Mouse (Mus musculus) B cell, adult 2 months (primary cell): ENCODE results near the gene Pex6.
A peak's percentile ranks its signal among the peaks of the same experiment; 100 is the strongest.
"Not testable (repeated sequence)": the region's sequence is repeated elsewhere in the genome, so short reads cannot be mapped to it uniquely, and the experiment has no call there.

Source experiments
- DNase-seq, 2 experiments: peaks; one replicate each; pipeline ENCODE4 v3.0.0; 2022

Pex6 gene

DNA sequence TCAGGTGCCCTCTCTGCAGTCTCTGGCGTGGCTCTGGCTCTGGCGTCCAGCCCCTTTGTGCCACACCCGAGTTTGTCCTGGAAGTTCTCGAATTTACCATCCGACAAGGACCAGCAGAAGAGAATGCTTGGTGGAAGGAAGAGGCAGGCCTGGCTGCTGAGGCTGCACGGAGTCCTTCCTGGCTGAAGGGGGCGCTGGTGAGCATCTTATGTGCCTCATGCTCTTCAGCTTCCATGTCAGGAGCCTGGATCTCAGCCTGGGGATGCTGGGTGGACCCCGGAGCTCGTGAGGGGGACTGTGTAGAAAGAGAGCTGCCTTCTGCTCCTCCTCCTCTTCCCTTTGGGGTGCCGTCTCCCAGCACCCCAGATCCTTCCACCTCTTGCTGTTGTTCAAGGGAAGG is 24.9 kb downstream of the Pex6 start:
- peak; percentile 73 to 74 for DNase-seq

DNA sequence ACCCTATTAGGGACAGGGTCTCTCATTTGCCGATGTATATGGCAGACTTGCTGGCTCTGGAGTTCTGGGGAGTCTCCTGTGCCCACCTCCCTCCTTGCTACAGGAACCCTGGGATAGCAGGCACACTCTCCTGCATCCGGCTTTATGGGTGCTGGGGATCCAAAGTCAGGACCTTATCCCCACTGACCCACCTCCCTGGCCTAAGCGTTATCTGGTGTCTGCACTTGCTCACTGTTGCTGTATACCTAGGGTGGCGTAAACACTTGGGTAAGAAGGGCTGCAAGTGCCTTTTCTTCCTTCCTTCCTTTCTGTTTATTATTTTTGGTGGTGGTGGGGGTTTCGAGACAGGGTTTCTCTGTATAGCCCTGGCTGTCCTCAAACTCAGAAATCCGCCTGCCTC is 30.0 kb downstream of the Pex6 start:
- DNase-seq: no peak

DNA sequence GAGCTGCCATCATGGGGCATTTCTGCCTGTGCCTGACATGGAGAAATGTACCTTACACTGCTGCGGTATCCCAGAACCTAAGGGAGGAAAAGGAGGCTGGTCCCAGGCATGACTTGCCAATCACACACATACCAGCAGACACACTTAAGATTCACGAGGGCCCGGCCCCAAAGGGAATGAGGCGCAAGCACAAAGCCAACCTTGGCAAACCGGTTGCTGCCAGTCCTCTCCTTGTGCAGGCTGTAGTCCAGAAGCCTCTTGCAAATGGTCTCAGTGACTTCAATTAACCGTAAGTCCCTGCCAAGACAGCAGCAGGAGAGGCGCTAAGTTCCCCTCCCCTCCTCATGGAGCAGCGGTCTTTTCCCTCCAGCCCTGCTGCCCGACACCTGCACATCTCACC is 31.7 kb downstream of the Pex6 start:
- no peak for DNase-seq

DNA sequence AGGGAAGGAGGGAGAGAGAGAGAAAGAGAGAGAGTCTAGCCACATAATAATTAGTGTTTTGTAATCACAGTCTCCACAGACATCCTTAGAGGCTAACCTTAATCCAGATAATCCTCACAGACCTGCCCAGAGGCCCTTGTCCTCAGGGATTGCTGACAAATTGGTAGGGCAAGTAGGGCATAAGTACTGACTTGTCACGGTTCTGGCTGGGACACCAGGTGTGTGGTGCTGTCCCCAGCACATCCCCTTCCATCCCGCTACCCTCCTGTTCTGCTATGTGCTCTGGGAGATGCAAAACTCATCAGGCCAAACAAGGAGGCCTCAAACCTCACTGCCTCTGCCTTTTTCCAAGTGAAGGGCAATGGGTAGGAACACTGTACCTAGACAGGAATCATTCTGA is 34.2 kb downstream of the Pex6 start:
- no peak for DNase-seq

DNA sequence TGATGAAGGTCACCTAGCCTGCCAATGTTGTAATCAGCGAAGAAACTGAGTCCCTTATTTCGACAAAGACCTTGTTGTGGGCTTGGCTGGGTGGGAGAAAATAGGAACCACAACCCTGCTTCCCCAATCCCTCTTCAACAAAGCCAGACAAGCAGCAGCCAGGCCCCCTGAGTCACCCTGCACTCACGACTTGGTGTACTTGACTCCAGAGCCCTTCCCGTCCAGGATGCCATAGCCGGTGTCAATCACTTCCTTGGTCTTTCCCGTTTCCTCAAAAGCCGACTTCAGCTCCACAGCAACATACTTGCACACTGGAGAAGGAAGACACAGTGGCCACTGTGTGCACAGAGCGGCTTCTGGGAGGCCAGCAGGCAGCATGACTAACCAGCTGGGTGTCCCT is 36.0 kb downstream of the Pex6 start:
- no peak for DNase-seq

DNA sequence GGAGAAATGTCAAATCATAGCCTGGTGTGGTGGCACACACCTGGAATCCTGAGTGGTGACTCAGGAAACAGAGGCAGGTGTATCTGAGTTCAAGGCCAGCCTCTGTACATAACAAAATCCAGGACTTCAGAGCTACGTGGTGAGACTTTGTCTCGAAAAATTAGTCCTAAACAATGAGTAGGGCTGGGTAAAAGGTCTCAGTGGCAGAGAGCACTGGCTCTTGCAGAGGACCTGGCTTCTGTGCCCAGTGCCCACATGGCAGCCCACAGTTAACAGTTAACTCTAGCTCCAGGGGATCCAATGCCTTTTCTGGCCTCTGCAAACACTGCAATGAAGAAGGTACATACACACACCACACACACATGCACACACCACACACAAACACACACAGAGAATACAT is 36.5 kb downstream of the Pex6 start:
- no peak for DNase-seq

DNA sequence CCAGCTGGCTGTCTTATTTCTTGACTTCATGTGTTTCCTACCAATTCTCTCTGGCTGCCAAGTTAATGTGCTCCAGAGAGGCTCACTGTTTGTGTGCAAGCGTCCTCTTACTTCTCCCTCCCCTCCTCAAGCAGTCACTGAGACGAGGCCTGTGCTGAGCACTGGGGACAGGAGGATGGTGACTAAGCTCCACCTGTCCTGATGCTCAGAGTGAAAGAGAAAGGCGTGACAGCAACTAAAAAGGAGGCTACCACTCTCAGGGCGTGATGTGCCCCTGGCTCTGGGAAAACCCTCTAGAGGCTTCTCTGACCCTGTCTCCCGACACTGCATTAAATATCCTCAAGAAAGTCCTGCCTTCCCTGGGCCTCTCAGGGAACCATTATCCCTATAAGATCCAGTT is 38.0 kb downstream of the Pex6 start:
- DNase-seq: no peak

DNA sequence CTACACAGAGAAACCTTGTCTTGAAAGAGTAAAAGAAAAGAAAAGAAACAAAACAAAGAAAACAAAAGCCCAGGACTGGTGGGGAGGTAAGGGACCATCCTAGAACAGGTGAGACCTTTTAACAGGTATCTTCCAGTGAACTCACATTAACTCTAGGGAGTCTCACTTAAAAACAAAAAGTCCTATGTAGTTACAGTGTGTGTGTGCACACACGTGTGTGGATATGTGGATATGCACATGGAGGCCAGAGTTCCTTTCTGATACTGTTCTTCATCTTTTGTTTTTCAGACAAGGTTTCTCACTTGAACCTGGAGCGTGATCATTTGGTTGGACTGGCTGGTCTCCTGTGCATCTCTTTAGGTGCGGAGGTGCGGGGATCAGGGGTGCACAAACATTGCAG is 39.3 kb downstream of the Pex6 start:
- DNase-seq: no peak

DNA sequence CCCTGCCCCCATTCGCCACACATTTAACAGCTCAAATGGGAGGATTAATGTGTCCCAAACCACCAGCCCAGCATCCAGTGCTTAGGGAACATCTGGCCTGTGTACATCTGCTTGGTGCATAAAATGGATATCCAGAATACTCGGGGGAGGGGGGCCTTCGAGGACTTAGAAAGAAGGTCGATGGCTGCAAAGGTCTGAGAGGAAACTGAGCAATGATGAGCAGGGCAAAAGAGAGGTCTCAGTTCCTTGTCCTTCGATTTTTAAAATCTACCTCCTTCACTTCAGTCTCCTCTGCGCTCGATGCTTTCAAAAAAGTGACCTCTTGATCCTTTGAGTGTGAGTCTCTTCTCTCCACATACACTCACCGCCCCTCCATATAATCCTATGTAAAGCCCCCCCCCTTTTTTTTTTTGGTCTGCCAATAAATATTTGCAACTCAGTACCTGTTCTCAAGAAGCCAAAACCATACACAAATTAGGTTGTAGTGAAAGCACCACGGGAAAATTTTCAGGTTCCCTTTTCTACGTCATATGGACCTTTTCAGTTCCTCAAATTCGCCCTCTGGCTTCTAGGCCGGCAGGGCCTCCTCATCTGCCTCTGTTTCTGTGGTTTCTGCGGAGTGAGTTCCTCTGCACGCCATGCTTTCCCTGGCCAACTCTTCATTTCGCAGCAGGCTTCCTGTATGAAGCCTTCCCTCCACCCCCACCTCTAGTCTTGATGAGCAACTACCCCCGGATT is 40.0 kb downstream of the Pex6 start:
- peak; percentile 50 to 88 for DNase-seq

DNA sequence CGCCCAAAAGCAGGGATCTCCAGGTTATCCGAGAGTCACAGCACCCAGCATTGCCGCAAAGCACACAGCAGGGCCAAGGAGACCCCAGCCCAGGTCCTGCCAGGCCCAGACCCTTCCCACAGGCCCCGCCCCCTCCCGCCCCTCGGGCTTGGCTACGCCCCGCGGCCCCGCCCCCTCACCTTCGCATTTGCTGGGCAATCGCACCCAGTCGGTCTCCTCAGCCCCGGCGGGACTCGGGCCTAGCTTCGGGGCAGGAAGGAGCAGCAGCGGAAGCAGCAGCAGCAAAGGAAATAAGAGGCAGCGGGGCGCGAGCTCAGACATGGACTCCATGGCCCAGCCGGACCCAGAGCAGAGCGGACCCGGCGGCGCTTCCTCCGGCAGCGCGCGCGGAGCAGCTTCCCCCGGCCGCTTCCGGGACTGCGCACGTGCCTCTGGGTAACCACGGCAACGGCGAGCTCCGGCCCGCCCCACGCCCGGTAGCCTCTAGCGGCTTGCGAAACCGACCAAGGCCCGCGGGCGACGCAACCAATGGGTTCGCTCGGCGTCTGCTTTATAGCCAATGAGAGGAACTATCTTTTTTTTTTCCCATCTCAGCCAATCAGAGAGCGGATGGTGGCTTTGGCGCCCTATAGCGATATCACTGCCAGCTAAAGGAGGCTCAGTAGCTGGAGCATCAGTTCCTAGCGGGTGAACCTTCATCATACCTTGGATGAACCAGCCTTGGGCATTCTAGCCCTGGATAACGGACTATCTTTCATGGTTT is 40.7 kb downstream of the Pex6 start, which contains the start of gene Cnpy3:
Gene Cnpy3, minus strand, starts transcription at position 421 of the 763 bp plus-strand sequence.
- DNase-seq: peak; percentile 98

DNA sequence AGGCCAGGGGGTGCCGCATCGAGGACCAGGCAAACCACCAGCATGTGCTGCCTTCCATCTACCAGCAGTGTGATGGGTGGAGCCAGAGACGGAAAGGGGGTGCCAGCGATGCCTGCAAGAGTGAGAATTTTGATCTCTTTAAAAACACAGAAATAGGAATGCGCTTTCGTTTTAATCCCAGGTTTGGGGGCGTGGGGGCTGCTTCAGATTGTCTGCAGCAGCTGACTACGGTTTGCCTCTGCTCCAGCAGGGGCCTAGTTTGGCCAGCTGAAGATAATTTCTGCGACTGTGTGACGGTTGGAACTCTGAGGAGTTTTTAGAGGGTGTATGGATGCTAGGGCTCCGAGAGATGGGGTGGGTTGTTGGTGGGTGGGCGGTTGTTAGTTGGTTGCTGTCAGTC is 47.5 kb downstream of the Pex6 start:
- no peak for DNase-seq

DNA sequence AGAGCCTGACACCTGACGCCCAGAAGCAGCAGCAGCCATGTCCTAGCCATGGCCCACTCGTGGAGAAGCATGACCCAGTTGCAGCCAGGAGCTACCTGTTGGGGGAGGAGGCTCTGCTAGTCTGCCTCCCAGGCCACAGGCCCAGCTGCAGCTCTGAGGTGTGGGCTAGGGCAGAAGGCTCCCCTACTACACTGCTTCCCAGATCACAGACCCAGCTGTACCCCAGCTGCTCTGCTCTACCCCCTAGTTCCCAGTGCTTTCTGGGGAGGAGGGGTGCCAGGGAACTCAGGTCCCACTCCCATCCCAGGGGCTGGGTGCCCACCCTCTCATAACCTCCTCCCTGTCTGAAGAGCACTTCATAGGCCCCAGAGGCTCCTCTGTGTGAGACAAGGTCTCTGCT is 52.3 kb downstream of the Pex6 start, which contains the start of gene Ptcra:
Gene Ptcra, minus strand, starts transcription at position 169 of the 400 bp plus-strand sequence.
- DNase-seq: no peak

DNA sequence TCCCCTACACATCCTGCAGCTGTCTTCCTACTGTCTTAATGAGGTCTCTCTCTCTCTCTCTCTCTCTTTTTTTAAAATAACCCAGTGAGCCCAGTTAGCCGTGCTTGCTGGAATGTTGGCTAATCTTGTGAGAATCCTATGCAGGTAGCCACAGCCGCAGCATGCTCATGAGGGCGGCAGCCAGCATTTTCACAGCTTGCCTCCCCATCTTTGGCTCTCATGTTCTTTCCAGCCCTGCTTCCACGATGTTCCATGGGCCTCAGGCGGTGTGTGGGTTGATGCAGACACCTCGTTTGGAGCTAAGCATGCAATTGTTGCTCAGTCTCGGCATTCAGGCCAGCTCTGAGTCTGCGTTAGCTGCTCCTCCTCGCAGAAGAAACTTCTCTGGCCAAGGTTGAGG is 53.7 kb downstream of the Pex6 start:
- DNase-seq: not testable (repeated sequence)

DNA sequence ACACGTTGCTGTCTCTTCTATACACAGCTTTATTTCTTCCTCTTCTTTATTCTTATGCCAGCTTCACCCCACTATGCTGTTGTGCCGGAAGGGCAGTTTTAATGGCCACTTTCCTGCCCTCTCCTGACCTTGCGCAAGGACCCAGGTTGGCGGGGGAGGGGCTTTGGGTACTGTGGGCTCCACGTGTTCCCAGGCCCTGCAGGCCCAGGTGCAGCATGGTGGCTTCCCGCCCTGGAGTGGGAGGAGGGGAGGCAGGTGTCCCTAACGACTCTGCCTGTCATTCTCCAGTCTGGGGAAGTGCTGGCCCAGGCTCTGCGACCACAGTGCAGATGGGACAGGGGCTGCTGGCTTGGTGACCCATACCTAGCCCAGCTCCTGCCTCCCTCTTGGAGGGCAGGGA is 56.6 kb downstream of the Pex6 start:
- no peak for DNase-seq

DNA sequence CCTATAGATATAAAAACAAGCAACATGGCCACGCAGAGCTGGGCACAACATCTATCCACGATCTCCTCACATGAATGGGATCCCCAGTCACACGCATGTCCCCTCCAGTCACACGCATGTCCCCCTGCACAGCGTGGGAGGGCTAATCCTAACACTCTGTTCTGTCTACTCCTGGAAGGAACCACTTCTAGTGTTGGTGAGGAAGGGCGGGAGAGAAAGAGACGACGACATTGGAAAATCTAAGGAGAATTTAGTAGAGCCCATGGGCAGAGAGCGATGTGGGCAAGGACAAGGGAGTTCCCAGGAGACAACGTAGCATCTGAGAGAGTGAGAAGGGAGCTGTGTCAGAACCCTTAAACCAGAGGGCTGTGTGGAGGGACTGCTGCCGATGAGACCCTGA is 59.3 kb downstream of the Pex6 start:
- no peak for DNase-seq

DNA sequence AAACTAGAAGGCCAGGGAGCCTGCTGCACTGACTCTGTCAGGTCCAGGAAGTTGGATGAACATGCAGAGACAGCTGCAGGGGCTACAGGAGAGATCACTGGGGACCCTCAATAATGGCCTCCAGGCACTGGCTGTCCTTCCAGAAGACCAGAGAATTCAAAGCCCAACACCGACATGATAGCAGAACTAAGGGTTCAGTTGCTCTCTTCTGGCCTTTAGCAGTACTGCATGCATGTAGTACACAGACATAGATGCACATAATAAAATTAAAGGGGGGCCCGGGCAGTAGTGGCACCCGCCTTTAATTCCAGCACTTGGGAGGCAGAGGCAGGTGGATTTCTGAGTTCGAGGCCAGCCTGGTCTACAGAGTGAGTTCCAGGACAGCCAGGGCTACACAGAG is 59.8 kb downstream of the Pex6 start:
- DNase-seq: no peak

DNA sequence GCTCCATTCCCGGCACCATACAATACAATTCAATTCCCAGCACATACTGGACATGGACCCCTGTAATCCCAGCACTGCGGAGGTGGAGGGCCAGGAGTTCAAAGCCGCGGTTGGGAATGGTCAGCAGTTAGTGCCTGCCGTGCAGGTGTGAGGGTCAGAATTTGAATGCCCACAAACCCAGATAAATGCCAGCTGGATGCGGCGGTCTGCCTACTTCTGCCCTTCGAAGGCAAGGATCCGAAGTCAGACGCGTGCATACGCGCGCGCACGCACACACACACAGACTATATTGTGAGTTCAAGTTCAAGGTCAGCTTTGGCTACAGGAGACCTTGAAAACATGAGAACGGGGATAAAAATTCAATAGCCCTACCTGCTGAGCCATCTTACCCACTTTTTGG is 60.4 kb downstream of the Pex6 start:
- DNase-seq: no peak

DNA sequence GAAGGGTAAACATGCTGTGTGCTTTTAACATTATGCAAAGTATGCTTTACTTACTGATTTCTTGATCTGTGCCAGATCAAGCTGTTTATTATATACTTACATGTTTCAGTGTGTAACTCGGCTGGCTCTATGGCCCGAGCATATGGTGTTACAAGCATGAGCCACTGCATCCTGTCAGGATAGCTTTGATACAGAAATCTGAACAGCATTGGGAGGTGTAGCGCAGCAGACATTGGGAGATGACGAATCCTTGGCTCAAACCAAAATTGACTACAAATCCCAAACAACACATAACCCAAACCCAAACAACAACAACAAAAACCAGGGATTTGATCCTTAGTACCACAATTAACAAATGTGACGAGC is 60.8 kb downstream of the Pex6 start:
- DNase-seq: no peak

DNA sequence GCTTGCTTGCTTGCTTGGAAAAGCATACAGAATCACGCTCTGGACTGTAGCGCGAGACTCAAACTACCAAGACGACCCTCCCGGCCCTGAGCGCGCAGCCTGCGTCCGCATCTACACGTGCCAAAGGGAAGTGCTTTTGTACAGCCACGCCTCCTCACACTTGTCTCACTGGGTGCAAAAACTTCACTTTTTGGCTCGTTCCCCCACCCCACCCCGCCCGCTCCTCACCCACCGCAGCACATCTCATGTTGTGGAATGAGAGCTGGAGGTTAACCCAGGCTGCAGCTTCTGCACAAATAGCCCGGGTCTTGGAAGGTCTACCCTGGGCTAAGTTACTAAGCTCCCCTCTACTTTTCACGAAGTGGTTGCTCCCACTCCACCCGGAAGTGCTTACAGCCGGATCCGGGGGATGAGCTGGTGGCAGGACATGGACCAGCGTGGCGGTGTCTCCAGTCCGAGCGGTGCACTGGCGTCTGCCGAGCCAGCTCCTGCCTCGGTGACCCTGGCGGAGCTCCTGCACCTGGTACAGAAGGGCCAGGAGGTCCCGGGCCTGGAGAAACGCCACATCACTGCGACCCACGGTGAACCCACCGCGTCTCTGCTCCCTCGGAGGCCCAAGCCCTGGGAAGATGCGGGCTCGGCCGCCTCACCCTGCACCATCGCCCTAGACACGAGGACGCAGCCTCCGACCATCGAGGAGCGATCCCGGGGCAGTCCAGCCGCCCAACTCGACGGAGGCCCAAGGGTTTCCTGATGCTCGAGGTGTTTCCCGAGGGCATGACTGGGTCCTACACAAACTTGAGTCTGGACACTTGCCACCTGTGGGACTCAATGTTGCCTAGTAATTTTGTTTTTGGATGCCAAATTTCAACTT is 61.4 kb downstream of the Pex6 start, which contains the start of gene 2310039H08Rik:
Gene 2310039H08Rik, plus strand, starts transcription at position 232 of the 874 bp plus-strand sequence.
- DNase-seq: peak; percentile 79 to 80

DNA sequence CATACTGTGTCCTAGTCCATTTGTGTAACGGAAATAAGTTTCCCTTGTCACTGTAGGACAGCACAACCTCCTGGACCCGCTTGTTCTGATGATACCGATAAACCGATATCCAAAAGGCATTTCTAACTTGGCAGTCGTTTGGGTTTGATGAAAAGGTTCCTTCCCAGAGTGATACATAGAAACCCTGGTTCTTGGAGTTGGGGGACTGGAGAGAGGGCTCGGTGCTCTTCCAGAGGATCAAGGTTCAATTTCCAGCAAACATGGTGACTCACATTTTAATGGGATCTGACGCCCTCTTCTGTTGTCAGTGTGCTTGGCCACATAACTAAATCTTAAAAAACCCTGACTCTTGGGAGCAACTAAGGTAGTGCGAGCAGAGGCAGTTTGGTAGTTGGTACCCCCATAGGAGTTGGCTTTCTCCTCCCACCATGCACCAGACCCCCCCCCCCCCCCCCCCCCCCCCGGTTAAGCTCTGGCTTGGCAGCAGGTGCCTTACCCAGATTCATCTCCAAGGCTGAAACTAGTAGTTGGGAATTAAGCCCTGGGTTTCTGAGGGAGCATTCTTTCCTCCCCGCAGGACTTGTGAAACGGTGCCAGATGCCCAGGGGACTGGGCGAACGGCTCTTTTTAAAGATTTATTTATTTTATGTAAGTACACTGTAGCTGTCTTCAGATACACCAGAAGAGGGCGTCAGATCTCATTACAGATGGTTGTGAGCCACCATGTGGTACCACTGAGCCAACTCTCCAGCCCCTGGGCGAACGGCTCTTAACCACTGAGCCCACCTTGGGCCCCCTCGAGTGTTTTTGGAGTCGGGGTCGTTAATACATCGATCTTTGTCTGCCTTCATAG is 62.2 kb downstream of the Pex6 start:
- no peak for DNase-seq

DNA sequence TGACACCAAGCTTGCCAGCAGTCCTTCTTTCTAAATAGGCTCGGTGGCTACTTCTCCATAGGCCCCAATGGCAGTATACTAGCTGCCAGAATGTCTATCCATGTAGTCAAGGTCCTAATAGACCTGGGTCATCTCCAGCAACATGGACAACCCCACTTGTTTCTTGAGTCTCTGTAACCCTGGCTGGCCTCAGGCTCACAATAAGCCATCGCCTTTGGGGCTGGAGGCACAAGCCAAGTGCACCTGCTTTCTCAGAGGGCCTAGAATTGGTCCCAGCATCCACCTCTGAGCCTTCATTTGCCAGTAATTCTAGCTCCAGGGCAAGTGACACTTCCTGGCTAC is 62.8 kb downstream of the Pex6 start:
- DNase-seq: no peak

DNA sequence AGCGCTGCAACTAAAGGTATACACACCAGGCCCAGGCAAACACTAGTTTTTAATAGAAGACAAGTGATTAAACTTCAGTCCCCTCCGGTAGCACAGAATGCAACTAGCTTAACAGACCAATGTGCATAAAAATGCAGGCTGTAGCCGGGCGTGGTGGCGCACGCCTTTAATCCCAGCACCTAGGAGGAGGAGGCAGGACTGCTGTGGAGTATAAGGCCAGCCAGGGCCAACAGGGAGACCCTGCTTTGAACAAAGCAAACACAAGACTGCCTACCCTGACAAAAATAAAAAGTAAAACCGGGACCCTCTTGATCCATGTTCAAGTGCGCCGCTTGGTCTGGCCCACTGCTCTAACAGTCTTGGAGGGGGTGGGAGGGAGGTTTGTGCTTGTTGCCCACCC is 63.8 kb downstream of the Pex6 start:
- DNase-seq: no peak
